ENCODE assay signal across 21 mouse cellular contexts in the genomic region with DNA sequence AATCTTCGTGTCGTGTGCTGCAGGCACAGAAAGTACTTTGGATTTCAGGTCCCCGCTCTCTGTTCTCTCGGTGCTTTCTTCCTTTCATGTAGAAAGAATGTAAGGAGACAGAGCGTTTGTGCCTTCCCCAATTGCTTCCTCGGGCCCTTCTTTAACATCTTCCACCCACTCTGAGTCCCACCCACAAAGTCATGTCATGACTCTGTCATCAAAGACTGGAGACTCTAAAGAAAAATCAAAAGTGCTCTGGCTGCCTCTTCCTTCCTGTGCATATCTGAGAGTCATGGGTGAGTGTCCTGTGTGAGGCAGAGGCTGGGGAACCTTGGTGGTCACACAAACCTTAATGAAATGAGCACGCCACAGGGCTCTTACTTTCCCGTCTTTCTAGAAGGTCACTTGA. TPM values are rescaled to one million over a fixed set of nuclear protein-coding genes. Genes with fewer than 3 reads are reported as not detected.
DNase-seq lines count a peak whose midpoint lies in the region; ATAC-seq lines count a peak whose summit lies in the region.
"Had no signal": no experiment of that assay in that cellular context is flagged by ENCODE, and none has a peak within 500 bp of the region (broad histone marks: within the 10 kb centered on the region; RNA-seq: fewer than 3 reads in every experiment).

No protein-coding gene starts in this region.

- no peaks in the 10 kb centered on the region for H3K79me2 ChIP-seq in macrophage (ENCODE audit: inconsistent target)

- 53% methylated on average over 7 of the region's 8 CpGs for WGBS in macrophage (ENCODE audit: missing documents)

- H3K27ac ChIP-seq in macrophage: peak overlapping the region; percentile 85
- H3K27ac ChIP-seq: hindbrain, embryonic 15.5 days; kidney, postnatal 0 days; midbrain, embryonic 10.5 days; neural tube, embryonic 12.5 days had no signal

- ATAC-seq in CD4-positive, CD25-positive, alpha-beta regulatory T cell, adult 4 months: peak; percentile 92
- ATAC-seq in activated CD4-positive, CD25-positive, alpha-beta regulatory T cell, adult 4 months: peak; percentile 95
- ATAC-seq: intestine, postnatal 0 days had no signal

- H3K36me3 ChIP-seq in macrophage (ENCODE audit: inconsistent target): no peaks in the 10 kb centered on the region
- H3K36me3 ChIP-seq: hindbrain, embryonic 15.5 days; midbrain, embryonic 10.5 days; neural tube, embryonic 12.5 days had no signal

- no peak overlapping the region for H3K4me3 ChIP-seq in macrophage (ENCODE audit: inconsistent target)
- H3K4me3 ChIP-seq: hindbrain, embryonic 15.5 days; midbrain, embryonic 10.5 days; neural tube, embryonic 12.5 days had no signal

- DNase-seq in thymus, postnatal 14 days: peak; percentile 66
- DNase-seq in lung, postnatal 4 days: no peak
- DNase-seq in left cerebral cortex, adult 18-20 months (ENCODE audit: low spot score in 2 of 2): no peak
- DNase-seq in embryo, embryonic 9.5 days (ENCODE audit: extremely low spot score): no peak
- no peak for DNase-seq in left cerebral cortex, adult 9 months (ENCODE audit: low spot score in 2 of 2)
- DNase-seq: adrenal gland, adult 8-10 months; cerebellum, postnatal 10 days; heart, adult 18-20 months; heart, postnatal 4 days; layer of hippocampus, postnatal 36 days; left cerebral cortex, postnatal 4 days; lung, postnatal 14 days; right cerebral cortex, postnatal 4 days had no signal

RNA-seq across cellular contexts. Expression of gene Wdr59, which starts 5.3 kb away (rescaled TPM):
- polyA plus RNA-seq in CD4-positive, CD25-positive, alpha-beta regulatory T cell, adult 4 months (2017; shearing (Covaris generic)): 1 to 10 TPM; 4.3 to 6.5 TPM
- polyA plus RNA-seq in activated CD4-positive, CD25-positive, alpha-beta regulatory T cell, adult 4 months (2017; shearing (Covaris generic)): 1 to 10 TPM; 4.2 to 4.5 TPM
- 100 to 1,000 TPM in 3 of 26 experiments, 10 to 100 TPM in 23; 16.8 to 212 (median 23.5) TPM for total RNA-seq in macrophage (2018; cell fraction: chromatin; rRNA removed)
- 10 to 100 TPM in 2 of 26 experiments, 1 to 10 TPM in 24; 4.2 to 21.6 (median 6.0) TPM for total RNA-seq in macrophage (2018; cell fraction: cytosol; rRNA removed)
- 100 to 1,000 TPM in 2 of 26 experiments, 10 to 100 TPM in 23, 1 to 10 TPM in 1; 9.7 to 169 (median 17.6) TPM for total RNA-seq in macrophage (2018; cell fraction: nucleus; rRNA removed)
- polyA plus RNA-seq in macrophage (2018): 4.6 to 5.8 TPM (median 5.3 TPM) in 3 replicates
- total RNA-seq in left cerebral cortex, adult 18-20 months (2021): 10 to 100 TPM; 18.1 to 20.0 TPM

RNA-seq across cellular contexts. Expression of gene Znrf1, which starts 8.7 kb away (rescaled TPM):
- 10 to 100 TPM; 27.5 to 43.5 TPM for polyA plus RNA-seq in CD4-positive, CD25-positive, alpha-beta regulatory T cell, adult 4 months (2017; shearing (Covaris generic))
- 10 to 100 TPM; 31.6 to 41.8 TPM for polyA plus RNA-seq in activated CD4-positive, CD25-positive, alpha-beta regulatory T cell, adult 4 months (2017; shearing (Covaris generic))
- 1,000 to 10,000 TPM in 7 of 26 experiments, 100 to 1,000 TPM in 19; 215 to 1,872 (median 460) TPM for total RNA-seq in macrophage (2018; cell fraction: chromatin; rRNA removed)
- 100 to 1,000 TPM in 2 of 26 experiments, 10 to 100 TPM in 24; 47.1 to 182 (median 64.5) TPM for total RNA-seq in macrophage (2018; cell fraction: cytosol; rRNA removed)
- total RNA-seq in macrophage (2018; cell fraction: nucleus; rRNA removed): 1,000 to 10,000 TPM in 3 of 26 experiments, 100 to 1,000 TPM in 23; 163 to 1,561 (median 343) TPM
- 22.5 to 63.8 TPM (median 46.7 TPM) in 3 replicates for polyA plus RNA-seq in macrophage (2018)
- total RNA-seq in left cerebral cortex, adult 18-20 months (2021): 100 to 1,000 TPM; 144 to 151 TPM
